Mouse (Mus musculus) heart, adult 2 months (tissue): Measurements from ENCODE around the gene Strada.

Source experiments
- CTCF ChIP-seq: fragments of 200-600 bp; IDR thresholded peaks from 2 replicates; pipeline ENCODE4 v1.8.1; 2022; ENCODE audit warnings: antibody characterized with exemption, mild to moderate bottlenecking, moderate library complexity
- EP300 ChIP-seq: fragments of 200-500 bp; IDR thresholded peaks from 2 replicates; pipeline ENCODE4 v1.6.1; 2011; ENCODE audit warnings: low read depth, low read length, control low read depth; ENCODE audit not compliant: insufficient read depth

DNA sequence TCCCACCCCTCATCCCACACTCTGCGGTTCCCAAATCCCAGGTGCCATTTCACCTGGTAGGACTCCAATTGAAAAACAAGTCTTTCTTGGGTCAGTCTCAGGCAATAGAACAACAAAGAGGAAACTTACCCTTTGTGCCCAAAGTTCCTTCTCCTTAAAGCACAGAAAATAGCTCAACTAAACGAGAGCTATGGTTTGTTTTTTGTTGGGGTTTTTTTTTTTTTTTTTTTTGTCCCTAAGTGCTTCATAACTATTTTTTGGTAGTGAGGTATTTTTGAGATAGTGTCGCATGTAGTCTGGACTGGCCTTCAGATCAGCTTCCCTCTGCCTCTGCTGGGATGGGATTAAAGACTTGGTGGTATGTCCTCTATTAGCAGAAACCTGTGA is 7.8 kb downstream of the Strada start:
- TF ChIP-seq EP300, result no peak
- TF ChIP-seq CTCF, result no peak
